Mouse (Mus musculus): Measurements from ENCODE around the gene P4ha1.
"Not testable (repeated sequence)": the region's sequence is repeated elsewhere in the genome, so short reads cannot be mapped to it uniquely, and the experiment has no call there.

P4ha1 gene

DNA sequence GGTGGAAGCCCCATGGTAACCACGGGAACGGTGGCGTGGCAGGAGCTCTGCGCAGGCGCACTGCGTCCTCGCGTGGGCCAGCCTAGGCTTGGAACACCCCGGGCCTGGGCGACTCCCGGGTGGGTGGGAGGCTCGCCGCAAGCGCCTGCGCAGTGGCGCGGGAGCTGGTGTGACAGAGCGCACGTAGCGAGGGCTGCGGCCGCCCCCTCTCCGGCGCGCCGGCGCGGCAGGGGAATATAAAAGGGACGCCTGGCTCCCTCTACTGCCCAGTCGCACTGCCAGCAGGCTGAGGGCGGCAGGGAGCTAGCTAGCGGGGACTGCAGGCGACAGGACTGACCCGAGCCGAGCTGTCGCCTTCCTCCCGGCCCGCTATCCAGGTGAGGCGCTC lies at the start of gene P4ha1:
Gene P4ha1, plus strand, starts transcription at position 197 of the 388 bp plus-strand sequence.
- in situ Hi-C loops (cut with MboI, MseI), result no loop called here

DNA sequence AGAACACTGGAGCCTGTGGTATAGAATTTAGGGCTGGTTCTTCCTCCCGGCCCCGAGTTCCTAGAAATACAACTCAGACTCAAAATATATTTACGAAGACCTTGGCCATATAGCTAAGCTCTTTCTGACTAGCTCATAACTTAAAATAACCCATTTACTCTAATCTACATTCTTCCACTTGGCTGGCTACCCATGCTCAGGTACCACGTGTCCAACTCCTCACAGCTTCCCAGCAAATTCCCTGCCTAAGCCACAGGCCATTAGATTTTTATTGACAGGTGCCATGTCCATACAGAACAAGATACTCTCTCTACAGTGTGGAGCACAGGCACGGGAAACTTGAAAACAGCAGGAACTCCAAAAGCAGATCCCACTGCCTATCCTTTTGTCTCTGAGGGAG lies 47.4 kb upstream of the P4ha1 start:
- in situ Hi-C loops (cut with MboI, MseI), result loop anchor here in 1 of 2 experiments (25.0 kb wide), 1 partner anchor 463 kb away; the partner anchor contains the start of gene Sh3rf3

DNA sequence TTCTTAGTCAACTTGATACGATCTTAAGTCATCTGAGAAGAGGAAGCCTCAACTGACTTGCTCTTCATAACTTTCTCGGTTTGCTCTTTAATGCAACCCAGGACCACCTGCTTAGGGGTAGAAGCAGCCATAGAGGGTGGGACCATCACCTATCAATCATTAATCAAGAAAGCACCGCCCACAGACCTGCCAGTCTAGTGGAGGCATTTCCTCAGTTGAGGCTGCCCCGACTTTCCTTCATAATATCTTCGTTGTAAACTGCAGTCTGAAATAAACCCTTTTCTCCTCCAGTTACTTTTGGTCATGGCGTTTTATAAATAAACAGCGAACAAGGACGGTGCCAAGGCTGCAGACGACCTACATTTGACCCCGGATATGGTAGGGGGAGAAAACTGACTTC lies 46.0 kb upstream of the P4ha1 start:
- in situ Hi-C loops (cut with MboI, MseI), result loop anchor here in 1 of 2 experiments (25.0 kb wide), 1 partner anchor 465 kb away; the partner anchor contains the start of gene Sh3rf3

DNA sequence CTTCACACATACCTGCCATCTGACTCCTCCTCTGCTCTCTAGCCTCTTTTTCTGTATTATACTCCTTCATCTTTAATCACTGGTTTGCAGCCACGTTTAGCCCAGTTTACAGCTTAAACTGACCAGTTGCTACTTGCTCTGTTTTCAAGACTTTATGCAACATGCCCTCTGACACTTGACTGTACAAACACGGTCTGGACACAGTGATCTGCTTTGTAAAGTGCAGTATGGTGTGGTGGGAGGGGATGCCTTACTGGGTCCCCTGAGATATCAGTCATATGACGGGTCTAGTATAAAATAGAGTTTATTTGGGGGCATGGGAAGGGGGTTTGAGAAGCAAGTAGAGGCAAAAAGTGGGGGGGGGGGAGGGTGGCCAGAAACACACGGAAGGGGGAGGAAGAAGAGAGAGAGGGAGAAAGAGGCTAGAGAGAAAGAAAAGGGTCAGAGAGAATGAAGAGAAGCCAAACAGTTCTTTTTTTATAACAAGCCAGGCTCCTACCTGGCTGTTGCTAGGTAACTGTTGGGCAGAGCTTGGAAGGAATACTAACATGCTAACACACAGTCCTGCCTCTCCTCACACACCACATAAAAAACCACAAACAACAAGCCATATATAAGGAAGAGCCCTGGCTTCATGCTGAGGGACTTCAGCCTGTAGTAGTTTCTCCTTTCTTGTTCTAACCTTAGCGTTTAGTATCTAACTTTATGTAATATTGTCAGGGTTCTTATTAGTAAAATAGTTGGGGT lies 45.2 kb upstream of the P4ha1 start:
- in situ Hi-C loops (cut with MboI, MseI), result loop anchor here in 1 of 2 experiments (25.0 kb wide), 1 partner anchor 466 kb away; the partner anchor contains the start of gene Sh3rf3

DNA sequence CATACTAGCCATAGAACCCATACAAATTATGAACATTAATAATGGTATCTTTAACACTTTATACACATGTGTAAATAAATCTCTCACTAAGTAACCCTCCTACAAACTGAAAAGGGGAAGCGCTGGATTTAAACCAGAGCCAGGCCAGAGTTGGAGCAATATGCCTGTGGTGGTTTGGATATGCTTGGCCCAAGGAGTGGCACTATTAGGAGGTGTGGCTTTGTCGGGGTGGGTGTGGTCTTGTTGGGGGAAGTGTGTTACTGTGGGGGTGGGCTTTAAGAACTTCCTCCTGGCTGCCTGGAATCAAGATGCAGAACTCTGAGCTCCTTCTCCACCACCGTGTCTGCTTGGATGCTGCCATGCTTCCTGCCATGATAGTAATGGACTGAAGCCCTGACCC lies 39.9 kb upstream of the P4ha1 start:
- in situ Hi-C loops (cut with MboI, MseI), result loop anchor here in 1 of 2 experiments (10.0 to 25.0 kb wide), 2 partner anchors 168 to 471 kb away; partner anchors contain the start of gene Sh3rf3

DNA sequence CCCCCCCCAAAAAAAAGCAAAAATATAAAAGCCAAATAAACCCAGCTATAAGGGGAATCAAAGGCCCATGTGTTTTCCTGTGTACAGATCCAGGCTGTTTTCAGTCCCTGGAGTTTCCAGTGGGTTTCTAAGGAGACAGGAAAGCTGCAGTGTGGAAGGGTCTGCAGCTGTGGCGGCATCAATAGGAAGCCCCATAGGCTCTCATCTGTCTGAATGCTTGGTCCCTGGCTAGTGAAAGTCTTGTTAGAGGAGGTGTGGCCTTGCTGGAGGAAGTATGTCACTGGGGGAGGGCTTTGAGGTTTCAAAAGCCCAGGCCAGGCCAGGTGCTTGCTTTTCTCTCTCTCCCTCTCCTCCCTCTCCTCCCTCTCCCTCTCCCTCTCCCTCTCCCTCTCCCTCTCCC lies 39.3 kb upstream of the P4ha1 start:
- in situ Hi-C loops (cut with MboI, MseI), result loop anchor here in 1 of 2 experiments (10.0 to 25.0 kb wide), 2 partner anchors 169 to 471 kb away; partner anchors contain the start of gene Sh3rf3

DNA sequence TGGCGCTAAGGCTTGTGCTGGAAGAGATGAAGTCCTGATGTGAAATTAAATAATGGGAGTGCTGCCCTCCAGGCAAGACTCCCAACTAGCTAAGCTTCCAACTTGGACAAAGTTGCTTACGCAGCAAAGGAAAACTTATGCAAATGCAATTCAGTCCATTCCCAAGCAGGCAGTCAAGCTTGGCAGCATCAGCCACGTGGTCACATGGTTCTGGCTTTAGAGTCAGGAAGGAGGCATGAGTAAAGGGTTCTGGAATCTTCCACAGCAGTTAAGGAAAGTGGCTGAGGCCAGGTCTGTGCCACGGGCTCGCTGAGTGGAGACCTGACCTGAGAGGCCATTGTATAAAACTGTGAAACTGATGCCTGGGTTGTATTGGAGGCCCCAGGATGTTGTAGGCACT lies 37.6 kb upstream of the P4ha1 start:
- in situ Hi-C loops (cut with MboI, MseI), result loop anchor here (5.0 to 25.0 kb wide), 5 partner anchors 73 to 473 kb away; partner anchors contain the start of gene Sh3rf3 (in 1 of the 2)

DNA sequence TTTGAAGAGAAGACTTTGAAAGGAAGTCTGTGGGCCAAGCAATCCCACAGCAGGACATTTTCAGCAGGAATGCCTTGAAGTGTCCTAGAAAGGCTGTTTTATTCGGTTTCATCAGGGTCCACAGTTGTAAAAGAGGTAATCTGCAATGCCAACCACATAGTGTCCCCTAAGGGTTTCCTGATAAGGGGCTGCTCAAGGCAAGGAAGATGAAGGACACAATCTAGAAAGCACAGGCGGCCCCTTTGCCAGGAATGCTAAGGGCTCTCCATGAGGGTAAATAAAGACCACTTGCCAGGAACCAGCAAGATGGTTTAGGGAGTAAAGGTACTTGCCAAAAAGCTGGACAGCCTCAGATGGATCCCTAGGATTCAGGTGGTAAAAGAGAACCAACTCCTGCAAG lies 35.8 kb upstream of the P4ha1 start:
- in situ Hi-C loops (cut with MboI, MseI), result loop anchor here (5.0 to 25.0 kb wide), 5 partner anchors 75 to 475 kb away; partner anchors contain the start of gene Sh3rf3 (in 1 of the 2)

DNA sequence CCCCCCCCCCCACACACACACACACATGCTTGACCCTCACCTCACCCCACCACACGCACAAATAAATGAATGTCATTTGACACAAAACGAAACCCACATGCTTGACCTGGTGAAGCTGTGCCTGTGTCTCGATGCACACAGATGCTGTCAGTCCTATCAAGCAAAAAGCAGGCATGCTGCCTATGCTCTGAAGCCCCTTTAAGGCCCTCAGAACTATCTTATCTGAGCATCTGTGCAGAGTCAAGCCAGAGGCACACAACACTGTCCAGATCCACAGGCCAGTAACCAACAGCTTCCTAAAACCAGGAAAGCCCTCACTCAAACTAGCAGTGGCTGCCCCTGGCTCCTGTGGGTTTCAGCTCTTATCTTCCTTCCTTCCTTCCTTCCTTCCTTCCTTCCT lies 35.4 kb upstream of the P4ha1 start:
- in situ Hi-C loops (cut with MboI, MseI), result loop anchor here (5.0 to 25.0 kb wide), 5 partner anchors 75 to 475 kb away; partner anchors contain the start of gene Sh3rf3 (in 1 of the 2)

DNA sequence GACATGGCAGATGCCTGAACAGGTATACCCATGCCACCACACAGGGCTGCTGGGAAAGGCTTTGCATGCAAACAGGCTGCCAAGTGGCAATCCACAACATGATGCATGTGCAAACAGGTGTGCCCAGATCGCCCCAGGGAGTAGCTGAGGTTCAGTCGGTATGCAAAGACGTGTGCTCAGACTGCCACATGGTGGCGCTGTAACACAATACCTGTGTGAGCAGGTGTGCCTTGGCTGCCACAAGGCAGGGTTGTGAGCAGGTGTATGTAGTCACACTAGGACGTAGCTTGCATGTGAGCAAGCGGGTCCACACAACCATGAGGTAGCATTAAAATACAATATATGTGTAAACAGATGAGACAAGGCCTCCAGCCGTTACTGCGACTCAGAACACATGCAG lies 34.0 kb upstream of the P4ha1 start:
- in situ Hi-C loops (cut with MboI, MseI), result loop anchor here (5.0 to 25.0 kb wide), 5 partner anchors 77 to 477 kb away; partner anchors contain the start of gene Sh3rf3 (in 1 of the 2)

DNA sequence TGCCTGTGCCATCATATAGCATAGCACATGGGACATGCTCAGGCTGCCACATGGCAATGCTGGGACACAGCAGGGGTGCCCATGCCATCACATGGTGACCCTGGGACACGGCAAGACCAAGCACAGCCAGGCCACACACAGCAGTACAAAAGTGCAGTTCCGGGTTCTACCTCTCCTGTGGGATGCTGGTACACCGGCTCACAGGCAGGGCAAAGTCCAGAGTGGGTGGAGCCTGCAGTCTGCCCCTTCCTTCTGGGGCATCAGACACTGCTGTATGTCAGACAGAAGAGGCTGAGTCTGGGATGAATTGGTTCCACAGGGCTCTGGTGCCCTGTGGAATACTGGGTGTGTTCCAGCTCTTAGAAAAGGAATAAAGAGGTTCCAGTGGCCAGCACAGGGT lies 31.6 kb upstream of the P4ha1 start:
- in situ Hi-C loops (cut with MboI, MseI), result loop anchor here in 1 of 2 experiments (25.0 kb wide), 1 partner anchor 479 kb away; the partner anchor contains the start of gene Sh3rf3

DNA sequence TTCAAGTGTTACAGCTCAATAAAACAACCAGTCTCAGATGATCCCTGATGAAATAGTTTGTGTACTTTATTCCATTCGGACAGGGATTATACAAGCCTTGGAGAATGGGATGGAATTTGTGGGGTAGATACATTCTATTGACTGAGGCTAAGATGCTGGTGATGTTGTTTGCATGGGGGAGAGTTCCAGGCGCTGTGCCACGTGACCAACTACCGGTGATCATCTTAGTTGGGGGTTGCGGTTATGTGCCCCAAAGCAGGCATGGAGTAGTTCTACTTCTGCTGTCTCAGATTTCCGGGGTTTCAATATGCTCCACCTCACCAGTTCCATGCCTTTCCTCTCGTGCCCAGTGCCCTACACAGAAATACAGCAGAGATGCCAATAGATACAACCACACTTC lies 31.0 kb upstream of the P4ha1 start:
- in situ Hi-C loops (cut with MboI, MseI), result loop anchor here in 1 of 2 experiments (25.0 kb wide), 1 partner anchor 480 kb away; the partner anchor contains the start of gene Sh3rf3

DNA sequence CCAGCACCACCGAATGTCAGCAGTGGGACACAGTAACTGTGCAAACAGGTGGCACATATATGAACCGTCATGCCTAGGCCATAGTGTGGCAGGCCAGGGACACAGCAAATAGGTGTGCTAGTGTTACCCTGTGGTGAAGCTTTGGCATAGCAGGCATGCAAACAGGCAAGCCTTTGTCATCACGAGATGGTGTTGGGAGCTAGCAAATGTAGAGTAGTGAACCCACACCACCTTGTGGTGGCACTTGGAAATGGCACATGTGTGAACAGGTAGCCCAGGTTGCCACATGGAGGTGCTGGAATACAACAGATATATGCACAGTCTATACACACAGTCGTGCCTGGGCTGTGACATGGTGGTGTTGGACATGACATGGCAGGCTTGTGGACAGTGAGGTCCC lies 30.5 kb upstream of the P4ha1 start:
- in situ Hi-C loops (cut with MboI, MseI), result loop anchor here in 1 of 2 experiments (25.0 kb wide), 1 partner anchor 480 kb away; the partner anchor contains the start of gene Sh3rf3

DNA sequence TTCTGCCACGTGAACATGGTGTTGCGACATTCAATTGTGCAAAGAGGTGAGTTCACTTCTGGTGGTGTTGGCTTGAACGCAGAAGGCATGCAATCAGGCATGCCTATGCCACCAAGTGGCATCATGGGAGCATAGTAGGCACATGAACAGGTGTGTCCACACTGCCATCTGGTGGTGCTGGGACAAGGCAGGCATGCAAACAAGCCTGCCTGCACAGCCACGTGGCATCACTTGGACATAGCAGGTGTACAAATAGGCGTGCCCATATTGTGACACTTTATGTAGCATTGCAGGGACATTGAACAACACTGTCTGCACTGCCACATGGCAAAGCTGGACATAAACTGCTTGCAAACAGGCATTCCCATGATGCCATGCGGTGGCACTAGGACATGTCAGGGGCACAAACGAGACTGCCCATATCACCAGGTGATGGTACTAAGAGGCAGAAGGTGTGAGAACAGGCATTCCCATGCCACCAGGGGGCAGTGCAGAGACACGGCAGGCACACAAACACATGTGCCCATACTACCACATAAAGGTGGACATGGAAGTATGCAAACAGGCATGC lies 27.8 kb upstream of the P4ha1 start:
- in situ Hi-C loops (cut with MboI, MseI), result loop anchor here in 1 of 2 experiments (25.0 kb wide), 1 partner anchor 483 kb away; the partner anchor contains the start of gene Sh3rf3

DNA sequence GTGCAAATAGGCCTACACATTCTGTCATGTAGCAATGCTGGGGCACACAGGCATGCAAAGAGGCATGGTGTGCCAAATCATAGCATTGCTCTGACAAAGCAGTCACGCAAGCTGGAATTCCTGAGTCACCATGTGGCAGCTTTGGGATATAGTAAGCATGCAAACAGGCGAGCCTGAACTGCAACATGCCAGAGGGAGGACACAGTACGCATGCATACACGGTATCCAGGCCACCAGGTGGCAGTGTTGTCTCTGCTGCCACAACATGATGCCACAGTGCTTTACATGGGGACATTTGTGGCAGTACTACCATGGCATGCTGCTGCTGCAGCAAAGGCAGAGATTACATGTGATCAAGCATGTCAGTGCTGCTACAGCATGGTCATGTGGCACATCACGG lies 26.8 kb upstream of the P4ha1 start:
- in situ Hi-C loops (cut with MboI, MseI), result loop anchor here in 1 of 2 experiments (25.0 kb wide), 1 partner anchor 484 kb away; the partner anchor contains the start of gene Sh3rf3

DNA sequence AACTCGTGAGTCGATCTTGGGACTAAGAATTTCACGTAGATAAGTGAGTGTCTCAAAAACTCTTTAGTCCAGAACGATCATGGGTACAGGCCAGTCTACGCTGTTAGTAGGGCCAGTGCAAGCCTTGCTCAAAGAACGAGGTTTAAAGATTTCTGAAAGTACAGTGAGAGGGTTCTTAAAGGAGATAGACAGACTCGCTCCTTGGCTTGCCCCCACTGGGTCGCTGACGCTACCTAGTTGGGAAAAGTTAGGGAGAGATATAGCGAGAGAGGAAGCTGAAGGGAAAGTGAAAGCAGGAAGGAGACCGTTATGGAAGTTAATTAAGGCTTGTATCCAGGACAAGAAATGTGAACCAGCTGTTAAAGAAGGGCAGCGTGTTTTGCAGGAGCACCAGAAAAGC lies 20.4 kb upstream of the P4ha1 start:
- in situ Hi-C loops (cut with MboI, MseI), result not testable (repeated sequence)

DNA sequence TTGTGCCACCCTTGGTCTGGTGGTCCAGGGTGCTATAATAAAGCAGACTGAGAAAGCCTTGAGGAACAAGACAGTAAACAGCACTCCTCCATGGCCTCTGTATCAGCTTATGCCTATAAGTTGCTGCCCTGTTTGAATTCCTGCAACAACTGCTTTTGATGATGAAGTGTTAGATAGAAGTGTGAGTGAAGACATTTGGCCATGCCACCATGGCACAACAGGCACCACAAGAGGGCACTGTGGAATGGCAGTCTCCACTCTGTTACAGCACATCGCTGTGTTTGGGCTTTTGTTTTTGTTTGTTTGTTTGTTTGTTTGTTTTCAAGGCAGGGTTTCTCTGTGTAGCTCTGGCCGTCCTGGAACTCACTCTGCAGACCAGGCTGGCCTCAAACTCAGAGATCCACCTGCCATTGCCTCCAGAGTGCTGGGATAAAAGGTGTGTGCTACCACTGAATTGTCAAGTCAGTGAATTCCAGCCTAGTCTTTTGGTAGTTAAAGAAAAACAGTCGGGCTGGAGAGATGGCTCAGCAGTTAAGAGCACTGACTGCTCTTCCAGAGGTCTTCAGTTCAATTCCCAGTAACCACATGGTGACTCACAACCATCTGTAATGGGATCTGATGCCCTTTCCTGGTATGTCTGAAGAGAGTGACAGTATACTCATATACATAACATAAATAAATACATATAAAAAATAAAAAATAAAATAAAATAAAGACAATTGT lies 13.9 kb upstream of the P4ha1 start:
- in situ Hi-C loops (cut with MboI, MseI), result no loop called here

DNA sequence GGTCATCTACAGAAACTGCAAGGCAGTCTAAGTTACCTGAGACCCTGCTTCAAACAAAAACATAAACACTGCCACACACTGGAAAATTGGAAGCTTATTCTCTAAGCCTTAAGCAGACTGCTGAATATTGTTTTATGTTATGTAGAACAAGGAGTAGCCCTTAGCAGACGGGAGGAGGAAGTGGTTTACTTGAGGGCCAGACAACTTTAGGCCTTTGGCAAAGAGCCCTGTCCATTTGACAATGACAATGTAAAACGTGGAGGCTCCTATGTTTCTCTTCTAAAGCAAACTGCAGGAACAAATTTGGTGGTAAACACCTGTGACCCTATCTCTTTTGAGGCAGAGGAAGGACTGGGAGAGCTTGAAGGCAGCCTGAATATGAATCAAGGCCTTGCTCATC lies 13.0 kb upstream of the P4ha1 start:
- in situ Hi-C loops (cut with MboI, MseI), result no loop called here

DNA sequence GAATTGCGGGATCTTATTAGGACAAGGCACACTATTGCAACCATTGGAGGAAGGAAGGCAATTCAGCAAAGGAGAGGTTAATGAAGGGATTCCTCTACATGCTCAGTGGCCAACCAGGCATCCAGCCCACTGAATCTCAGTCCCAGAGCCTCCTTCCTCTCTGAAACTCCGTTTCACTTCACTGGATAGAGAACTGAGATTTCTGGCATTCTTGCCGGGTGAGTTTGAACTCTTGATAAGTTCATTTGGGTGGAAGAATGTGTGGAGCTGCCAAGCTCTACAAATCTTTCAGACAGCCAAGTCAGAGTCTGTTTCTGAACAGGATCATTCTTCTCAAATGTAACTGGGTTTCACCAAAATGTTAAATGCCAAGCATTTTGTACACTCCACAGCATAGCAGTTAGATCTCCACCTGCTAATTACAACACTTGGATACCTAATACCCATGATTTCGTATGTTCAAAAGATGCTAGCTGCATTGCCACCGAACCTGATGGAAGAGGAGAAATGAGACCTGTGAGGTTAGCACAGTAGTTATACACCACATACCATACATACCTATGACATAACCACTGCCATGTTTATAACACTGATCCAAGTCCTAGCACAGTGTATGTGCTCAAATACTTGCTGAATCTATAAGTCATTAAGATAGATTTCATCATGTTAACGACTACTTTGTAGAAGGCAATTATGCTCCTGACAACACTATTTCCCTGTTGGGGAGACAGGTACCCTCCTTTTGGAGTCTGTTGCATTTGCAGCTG lies 12.2 kb upstream of the P4ha1 start:
- in situ Hi-C loops (cut with MboI, MseI), result no loop called here

DNA sequence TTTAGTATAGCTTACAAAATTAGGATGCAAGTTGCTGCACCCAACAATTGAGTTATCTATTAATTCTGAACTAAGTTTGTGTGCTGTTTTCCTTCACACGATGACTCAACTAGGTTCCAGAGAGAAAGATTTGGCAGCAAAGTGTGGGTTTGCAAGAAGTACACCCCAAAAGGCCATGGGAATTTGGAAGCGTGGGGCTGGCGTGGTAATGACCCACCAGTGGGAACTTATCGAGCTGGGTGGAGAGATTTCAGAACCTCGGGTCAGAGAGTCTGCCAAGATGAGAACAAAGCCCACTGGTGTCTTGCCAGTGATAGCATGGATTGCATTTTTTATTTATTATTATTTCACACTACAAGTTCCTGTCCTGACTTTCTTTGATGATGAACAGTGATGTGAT lies 11.2 kb upstream of the P4ha1 start:
- in situ Hi-C loops (cut with MboI, MseI), result no loop called here

DNA sequence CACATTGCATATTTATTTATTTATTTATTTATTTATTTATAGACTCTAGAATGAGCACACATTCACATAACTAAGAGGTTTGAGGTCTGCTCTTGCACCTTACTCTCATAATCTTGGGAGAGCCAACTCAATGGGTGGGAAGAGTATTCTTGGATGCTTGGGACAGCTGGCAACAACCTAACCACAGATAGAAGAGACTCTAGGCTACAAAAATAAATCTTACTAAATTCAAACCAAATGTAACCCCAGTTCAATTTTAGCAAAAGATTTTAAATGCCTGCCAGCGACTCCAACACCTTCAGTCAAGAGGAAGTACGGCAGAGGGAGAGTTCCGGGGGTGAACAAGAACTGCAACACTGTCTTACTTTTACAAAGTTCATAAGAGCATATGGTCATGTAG lies 2.0 kb upstream of the P4ha1 start:
- in situ Hi-C loops (cut with MboI, MseI), result no loop called here

Measured in T-helper 17 cell (primary cell).